Mouse (Mus musculus) lung, adult 2 months (tissue): ENCODE data around the gene Gcnt7.

ENCODE experiments used
- CTCF ChIP-seq: fragments of 200-500 bp; IDR thresholded peaks from 2 replicates; pipeline ENCODE4 v1.5.1; 2011; ENCODE audit warnings: mild to moderate bottlenecking, low read length, control low read depth; ENCODE audit not compliant: insufficient read depth
- POLR2A ChIP-seq: fragments of 200-500 bp; IDR thresholded peaks from 2 replicates; pipeline ENCODE4 v1.6.1; 2011; ENCODE audit warnings: low read depth, mild to moderate bottlenecking, control low read depth, low read length, borderline replicate concordance; ENCODE audit errors: extremely low read depth

GRCm38 (mm10) chr2:172468346-172468819 is 10.0 kb upstream of the Gcnt7 start:
- no peak for TF ChIP-seq CTCF
- TF ChIP-seq POLR2A = no peak
